Mouse (Mus musculus) CH12.LX (cell line): ENCODE measurements at regions not wholly inside any gene's neighbourhood (a gene's known extent, or its start where the extent isn't known, plus 50 kb on each side); places are given as distances from the start of the nearest gene placed in this dataset.

Experiments
- DNase-seq: peaks from one replicate; pipeline ENCODE4 v3.0.0-alpha.2; 2013; ENCODE audit errors: extremely low read depth
- H3K27ac ChIP-seq: 2 replicates; pipeline ENCODE4 v1.5.1; 2012; ENCODE audit warnings: low read depth, mild to moderate bottlenecking, control low read depth, moderate library complexity; ENCODE audit not compliant: insufficient read depth
- H3K27me3 ChIP-seq: replicated peaks from 2 replicates; pipeline ENCODE3; 2012; ENCODE audit warnings: inconsistent platforms
- H3K36me3 ChIP-seq, 2 experiments: replicated peaks in 1 of 2; 2 replicates each; pipeline versions ENCODE3 to v1.6.1; 2012; ENCODE audit warnings: inconsistent platforms in 1 of 2, low read length in 1 of 2, mild to moderate bottlenecking in 1 of 2, mixed read lengths in 1 of 2, moderate library complexity in 1 of 2; ENCODE audit not compliant: control insufficient read depth in 1 of 2, insufficient read depth in 1 of 2
- H3K4me1 ChIP-seq, 2 experiments: 2 replicates each; pipeline ENCODE4 v1.6.1; 2012; ENCODE audit warnings: inconsistent platforms in 1 of 2, moderate library complexity in 1 of 2; ENCODE audit not compliant: insufficient read depth in 2 of 2, control insufficient read depth in 1 of 2
- H3K4me2 ChIP-seq: 2 replicates; pipeline ENCODE4 v1.6.1; 2012; ENCODE audit warnings: low read depth, mild to moderate bottlenecking, control low read depth; ENCODE audit not compliant: poor library complexity, insufficient read depth, severe bottlenecking
- H3K4me3 ChIP-seq, 3 experiments: fragments of 150-350 bp in 1 of 3; sonication (generic) in 1 of 3; replicated peaks in 1 of 3; 2 replicates each; pipeline versions ENCODE3 to v1.5.1; 2011 to 2012; ENCODE audit warnings: low read depth in 2 of 3, low read length in 2 of 3, mild to moderate bottlenecking in 2 of 3, moderate library complexity in 2 of 3, control low read depth in 1 of 3, improper control_type of control experiment in 1 of 3, inconsistent platforms in 1 of 3, mixed read lengths in 1 of 3; ENCODE audit not compliant: poor library complexity in 1 of 3
- H3K79me2 ChIP-seq: replicated peaks from 2 replicates; pipeline ENCODE4 v1.6.1; 2012; ENCODE audit warnings: mild to moderate bottlenecking, moderate library complexity; ENCODE audit not compliant: control insufficient read depth, poor library complexity, insufficient read depth, severe bottlenecking; ENCODE audit errors: extremely low read depth
- H3K9ac ChIP-seq: 2 replicates; pipeline ENCODE4 v1.6.1; 2012; ENCODE audit warnings: low read depth, mild to moderate bottlenecking, control low read depth, moderate library complexity; ENCODE audit not compliant: insufficient read depth
- H3K9me3 ChIP-seq: replicated peaks from 2 replicates; pipeline ENCODE3; 2012; ENCODE audit warnings: low read length, inconsistent platforms, mixed read lengths
- BHLHE40 ChIP-seq: IDR thresholded peaks from 2 replicates; pipeline ENCODE4 v1.6.1; 2011; ENCODE audit warnings: mild to moderate bottlenecking, low read depth, low read length, improper control_type of control experiment
- E2F4 ChIP-seq: IDR thresholded peaks from 2 replicates; pipeline ENCODE4 v1.6.1; 2011; ENCODE audit warnings: low read depth, low read length, improper control_type of control experiment; ENCODE audit not compliant: insufficient replicate concordance
- ELF1 ChIP-seq: IDR thresholded peaks from 2 replicates; pipeline ENCODE4 v1.6.1; 2014; ENCODE audit warnings: low read depth, mild to moderate bottlenecking, inconsistent platforms, low read length, improper control_type of control experiment
- GABPA ChIP-seq: IDR thresholded peaks from 2 replicates; pipeline ENCODE4 v1.6.1; 2012; ENCODE audit warnings: low read depth, low read length, improper control_type of control experiment, inconsistent platforms; ENCODE audit not compliant: insufficient replicate concordance
- JUND ChIP-seq: conservative IDR thresholded peaks from 2 replicates; pipeline ENCODE4 v1.6.1; 2011; ENCODE audit warnings: low read depth, low read length, improper control_type of control experiment
- MAFK ChIP-seq: IDR thresholded peaks from 2 replicates; pipeline ENCODE4 v1.6.1; 2011; ENCODE audit warnings: low read length, improper control_type of control experiment; ENCODE audit not compliant: insufficient replicate concordance
- MAX ChIP-seq: IDR thresholded peaks from 2 replicates; pipeline ENCODE4 v1.6.1; 2011; ENCODE audit warnings: low read length, improper control_type of control experiment
- MXI1 ChIP-seq: IDR thresholded peaks from 2 replicates; pipeline ENCODE4 v1.6.1; 2011; ENCODE audit warnings: mild to moderate bottlenecking, low read depth, low read length, improper control_type of control experiment
- MYC ChIP-seq: IDR thresholded peaks from 2 replicates; pipeline ENCODE4 v1.6.1; 2011; ENCODE audit warnings: low read depth, mild to moderate bottlenecking, improper control_type of control experiment, low read length
- NELFE ChIP-seq: IDR thresholded peaks from 2 replicates; pipeline ENCODE4 v1.6.1; 2011; ENCODE audit warnings: low read depth, low read length, improper control_type of control experiment
- SMC3 ChIP-seq: IDR thresholded peaks from 2 replicates; pipeline ENCODE4 v1.6.1; 2011; ENCODE audit warnings: low read depth, low read length, improper control_type of control experiment
- UBTF ChIP-seq: IDR thresholded peaks from 2 replicates; pipeline ENCODE4 v1.6.1; 2012; ENCODE audit warnings: low read depth, mild to moderate bottlenecking, inconsistent platforms, low read length, improper control_type of control experiment, moderate library complexity
- USF1 ChIP-seq: IDR thresholded peaks from 2 replicates; pipeline ENCODE4 v1.6.1; 2014; ENCODE audit warnings: low read depth, mild to moderate bottlenecking, inconsistent platforms, low read length, improper control_type of control experiment
- USF2 ChIP-seq: conservative IDR thresholded peaks from 2 replicates; pipeline ENCODE4 v1.6.1; 2011; ENCODE audit warnings: low read depth, low read length, improper control_type of control experiment
- ZKSCAN1 ChIP-seq: IDR thresholded peaks from 2 replicates; pipeline ENCODE4 v1.6.1; 2012; ENCODE audit warnings: low read depth, inconsistent platforms, low read length, improper control_type of control experiment, borderline replicate concordance
- ZMIZ1 ChIP-seq: IDR thresholded peaks from 2 replicates; pipeline ENCODE4 v1.6.1; 2012; ENCODE audit warnings: low read depth, mild to moderate bottlenecking, inconsistent platforms, low read length, improper control_type of control experiment
- ZNF384 ChIP-seq: IDR thresholded peaks from 2 replicates; pipeline ENCODE4 v1.6.1; 2012; ENCODE audit warnings: low read depth, low read length, improper control_type of control experiment, inconsistent platforms
- dilution Hi-C: fragments of 300-500 bp; cut with MboI; formaldehyde crosslinking; loops from 2 replicates; pipeline ENCODE4 v1.14.3; 2020; ENCODE audit warnings: low sequenced_read_pairs; ENCODE audit not compliant: extremely low pct_unique_long_range_greater_than_20kb, extremely low pct_ligation_motif_present
- in situ Hi-C: fragments of 300-500 bp; cut with MboI; formaldehyde crosslinking; loops from 3 replicates; pipeline ENCODE4 v1.14.3; 2019; ENCODE audit warnings: low sequenced_read_pairs, low pct_ligation_motif_present, low pct_unique_long_range_greater_than_20kb, mixed read lengths

GRCm38 (mm10) chr8:35213515-35213914 lies 552.1 kb upstream of the Gm19410 start:
- in situ Hi-C loops: no loop called here
- Histone ChIP-seq H3K9ac (no peak overlapping the region), H3K4me2 (no peak overlapping the region), H3K4me1 (no peaks in the 10 kb centered on the region), H3K36me3 (no peaks in the 10 kb centered on the region), H3K27me3 (no peaks in the 10 kb centered on the region), H3K4me3 (no peak overlapping the region), H3K79me2 (no peaks in the 10 kb centered on the region), H3K27ac (no peak overlapping the region), H3K9me3 (no peaks in the 10 kb centered on the region)
- no peak for TF ChIP-seq BHLHE40
- no peak for TF ChIP-seq ZMIZ1
- TF ChIP-seq USF1: no peak
- TF ChIP-seq NELFE: no peak
- TF ChIP-seq ZNF384: no peak
- TF ChIP-seq USF2: no peak
- TF ChIP-seq MAFK: no peak
- TF ChIP-seq ZKSCAN1: no peak
- no peak for DNase-seq
- dilution Hi-C loops: no loop called here

GRCm38 (mm10) chr8:35217604-35218003 lies 548.0 kb upstream of the Gm19410 start:
- in situ Hi-C loops (no loop called here), dilution Hi-C loops (no loop called here)
- Histone ChIP-seq H3K36me3 (no peaks in the 10 kb centered on the region), H3K79me2 (no peaks in the 10 kb centered on the region), H3K9me3 (no peaks in the 10 kb centered on the region), H3K9ac (no peak overlapping the region), H3K4me2 (no peak overlapping the region), H3K4me3 (no peak overlapping the region), H3K27me3 (no peaks in the 10 kb centered on the region), H3K27ac (no peak overlapping the region), H3K4me1 (no peaks in the 10 kb centered on the region)
- DNase-seq: no peak
- TF ChIP-seq JUND (no peak), UBTF (no peak), MXI1 (no peak), ZMIZ1 (no peak), SMC3 (no peak), ZNF384 (no peak), MYC (no peak), MAX (no peak), ELF1 (no peak), E2F4 (no peak), NELFE (no peak), GABPA (no peak)
